Mouse (Mus musculus) limb, embryonic 11.5 days (tissue): ENCODE measurements around the gene St14. TPM values are rescaled to one million over a fixed set of nuclear protein-coding genes. Genes with fewer than 3 reads are reported as not detected.

ENCODE experiments used
- ATAC-seq: fragments of 200-750 bp; cut with Nextera tagmentation; 2 replicates; pipeline ENCODE4 v1.8.0; 2017; ENCODE audit warnings: low read depth; ENCODE audit not compliant: insufficient number of reproducible peaks, low FRiP score, low TSS enrichment
- DNase-seq: peaks from one replicate; pipeline ENCODE4 v3.0.0-alpha.2; 2015; ENCODE audit warnings: low spot score
- H3K27ac ChIP-seq: fragments of 300-500 bp; sonication (generic); replicated peaks from 2 replicates; pipeline ENCODE4 v1.5.1; 2014; ENCODE audit warnings: low read depth, mild to moderate bottlenecking, low read length
- H3K27me3 ChIP-seq: fragments of 300-500 bp; sonication (generic); 2 replicates; pipeline ENCODE4 v1.6.1; 2014; ENCODE audit warnings: mild to moderate bottlenecking, low read length, mixed read lengths; ENCODE audit not compliant: control insufficient read depth, insufficient read depth
- H3K36me3 ChIP-seq: fragments of 300-500 bp; sonication (generic); 2 replicates; pipeline ENCODE4 v1.6.1; 2014; ENCODE audit warnings: mild to moderate bottlenecking, low read length, moderate library complexity, mixed read lengths; ENCODE audit not compliant: control insufficient read depth, insufficient read depth
- H3K4me1 ChIP-seq: fragments of 300-500 bp; sonication (generic); 2 replicates; pipeline ENCODE4 v1.6.1; 2014; ENCODE audit warnings: low read length, mixed read lengths; ENCODE audit not compliant: control insufficient read depth, insufficient read depth
- H3K4me2 ChIP-seq: fragments of 300-500 bp; sonication (generic); 2 replicates; pipeline ENCODE4 v1.6.1; 2014; ENCODE audit warnings: low read depth, mild to moderate bottlenecking, moderate library complexity; ENCODE audit not compliant: severe bottlenecking
- H3K4me3 ChIP-seq: fragments of 300-500 bp; sonication (generic); 2 replicates; pipeline ENCODE4 v1.5.1; 2014; ENCODE audit warnings: low read depth, low read length
- H3K9ac ChIP-seq: fragments of 300-500 bp; sonication (generic); 2 replicates; pipeline ENCODE4 v1.6.1; 2014; ENCODE audit warnings: mild to moderate bottlenecking, low read length
- H3K9me3 ChIP-seq: fragments of 300-500 bp; sonication (generic); 2 replicates; pipeline ENCODE4 v1.6.1; 2016; ENCODE audit warnings: low read length; ENCODE audit not compliant: control insufficient read depth
- WGBS: fragments of 180-500 bp; shearing (Covaris S2); extraction: QIAGEN DNeasy Blood & Tissue Kit; methylation state at CpG from one replicate; pipeline ENCODE4 v1.1.7; 2014; 5-methylcytosine and 5-hydroxymethylcytosine counted together
- polyA plus RNA-seq: library from polyadenylated mRNA; unstranded; fragments of >200 nt; fragmentation: Nextera tagmentation; extraction: Ambion mirVana; gene quantifications from 2 replicates; pipeline ENCODE4 v1.2.1, GENCODE M21; 2014

St14 gene
- polyA plus RNA-seq, 1 experiment from 2014 or later, result 6.8 TPM

DNA sequence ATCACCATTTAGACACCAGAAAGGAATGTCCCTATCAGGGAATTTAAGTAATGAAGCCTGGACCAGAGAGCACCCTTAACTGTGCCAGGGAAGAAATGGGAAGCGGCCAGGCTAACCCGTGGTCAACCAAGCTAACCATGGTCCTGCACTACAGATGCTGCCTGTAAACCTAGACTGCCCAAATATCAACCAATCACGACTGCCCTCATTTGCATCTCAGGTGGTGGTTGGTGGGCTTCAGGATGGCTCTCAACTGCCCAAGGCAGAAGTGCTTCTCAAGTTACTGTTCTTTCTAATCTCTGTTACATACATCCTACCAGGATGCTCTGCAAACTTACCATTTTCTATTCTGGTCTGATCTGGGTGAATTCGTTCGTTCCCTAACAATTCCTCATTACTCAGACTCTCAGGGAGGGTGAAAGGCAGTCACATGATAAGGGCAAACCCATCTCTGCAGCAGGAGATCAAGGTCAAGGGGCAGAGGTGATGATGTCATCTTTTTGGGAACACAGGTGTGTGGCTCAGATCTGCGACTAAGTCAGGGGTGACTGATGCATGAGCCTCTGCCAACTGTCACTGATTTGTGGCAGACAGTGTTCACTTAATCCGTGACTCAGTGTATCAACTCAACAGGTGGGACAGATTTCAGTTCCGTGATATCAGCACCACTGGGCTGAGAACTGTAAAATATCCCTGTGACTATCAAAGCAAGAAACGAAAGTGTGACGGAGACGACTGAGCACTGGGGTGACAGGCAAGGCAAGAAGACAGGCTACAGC lies 12.9 kb downstream of the St14 start:
- H3K4me3 ChIP-seq, result no peak overlapping the region
- peak; percentile 75 for DNase-seq
- H3K9ac ChIP-seq, result no peak overlapping the region
- H3K36me3 ChIP-seq, result no peaks in the 10 kb centered on the region
- no peaks in the 10 kb centered on the region for H3K27me3 ChIP-seq
- no peaks in the 10 kb centered on the region for H3K9me3 ChIP-seq
- ATAC-seq, result peak; percentile 92
- H3K27ac ChIP-seq, result no peak overlapping the region; the same call in 1 of the 2 replicates
- 28% methylated on average over 11 of the region's 11 CpGs for WGBS
- H3K4me2 ChIP-seq, result no peak overlapping the region
- peaks cover 22% of the 10 kb centered on the region for H3K4me1 ChIP-seq

DNA sequence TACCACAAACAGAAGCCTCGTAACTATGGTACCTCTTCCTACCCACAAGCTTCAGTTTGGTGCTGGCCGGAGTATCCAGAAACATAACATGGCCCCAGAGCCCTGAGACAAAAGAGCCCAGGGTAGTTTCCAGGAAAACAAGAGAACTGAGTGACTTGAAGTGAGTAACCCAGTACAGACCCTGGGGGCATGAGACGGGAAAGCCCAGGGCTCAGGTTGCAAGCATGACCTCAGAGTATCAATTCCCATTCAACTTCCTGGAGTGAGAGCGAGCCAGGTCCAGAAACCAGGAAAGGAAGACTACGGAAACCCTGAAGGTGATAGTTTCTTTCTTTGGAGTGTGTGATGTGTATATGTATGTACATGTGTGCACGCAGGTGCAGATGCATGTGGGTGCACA lies 14.2 kb downstream of the St14 start:
- ATAC-seq (no peak), DNase-seq (no peak)
- Histone ChIP-seq H3K9ac (no peak overlapping the region), H3K4me3 (no peak overlapping the region), H3K4me1 (peaks cover 22% of the 10 kb centered on the region), H3K9me3 (no peaks in the 10 kb centered on the region), H3K27ac (no peak overlapping the region), H3K27me3 (no peaks in the 10 kb centered on the region), H3K36me3 (no peaks in the 10 kb centered on the region), H3K4me2 (no peak overlapping the region)
- 76% methylated on average over 6 of the region's 6 CpGs for WGBS

DNA sequence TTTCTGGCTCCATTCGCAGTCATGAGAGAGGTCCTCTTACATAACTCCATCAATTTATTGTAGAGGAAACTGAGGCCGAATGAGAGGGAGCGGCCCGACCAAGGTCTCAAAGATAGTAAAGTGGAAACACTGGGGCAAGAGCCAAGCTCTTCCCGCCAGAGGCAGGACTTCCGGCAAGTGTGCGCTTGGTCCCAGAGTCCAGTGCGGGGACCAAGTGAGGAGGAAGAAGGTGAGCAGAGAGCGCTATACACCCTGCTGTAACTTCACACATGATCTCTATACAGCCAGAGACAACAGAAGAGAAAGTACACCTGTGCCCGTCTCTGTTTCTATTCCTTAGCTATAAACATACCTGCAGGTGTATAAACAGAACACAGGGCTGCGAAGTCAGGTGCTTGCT lies 14.6 kb downstream of the St14 start:
- H3K9me3 ChIP-seq, result no peaks in the 10 kb centered on the region
- no peaks in the 10 kb centered on the region for H3K27me3 ChIP-seq
- 92% methylated on average over 11 of the region's 11 CpGs for WGBS
- H3K4me2 ChIP-seq, result no peak overlapping the region
- H3K27ac ChIP-seq, result no peak overlapping the region
- DNase-seq (no peak), ATAC-seq (no peak)
- H3K36me3 ChIP-seq, result no peaks in the 10 kb centered on the region
- no peak overlapping the region for H3K9ac ChIP-seq
- H3K4me3 ChIP-seq, result no peak overlapping the region
- peaks cover 22% of the 10 kb centered on the region for H3K4me1 ChIP-seq

DNA sequence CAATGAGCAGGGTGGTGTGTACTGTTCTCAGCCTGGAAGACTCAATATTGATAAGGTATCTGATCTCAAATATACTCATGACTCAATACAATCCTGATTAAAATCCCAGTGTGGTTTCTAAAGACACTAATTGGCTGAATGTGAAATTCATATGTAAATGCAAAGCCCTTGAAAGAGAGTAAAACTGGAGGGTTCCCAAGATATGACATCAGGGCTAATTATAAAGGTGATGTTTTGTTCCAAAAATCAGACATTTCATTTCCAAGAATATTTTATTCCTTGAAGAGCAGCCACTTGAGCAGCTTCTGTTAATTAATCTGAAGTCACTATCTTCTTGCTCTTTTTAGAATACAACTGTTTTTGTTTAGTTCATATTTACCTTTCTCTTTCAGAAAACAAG lies 16.1 kb downstream of the St14 start:
- Histone ChIP-seq H3K4me1 (peaks cover 14% of the 10 kb centered on the region), H3K9me3 (no peaks in the 10 kb centered on the region), H3K9ac (no peak overlapping the region), H3K4me3 (no peak overlapping the region), H3K27ac (no peak overlapping the region), H3K4me2 (no peak overlapping the region), H3K27me3 (no peaks in the 10 kb centered on the region), H3K36me3 (no peaks in the 10 kb centered on the region)
- no peak for DNase-seq
- no peak for ATAC-seq

DNA sequence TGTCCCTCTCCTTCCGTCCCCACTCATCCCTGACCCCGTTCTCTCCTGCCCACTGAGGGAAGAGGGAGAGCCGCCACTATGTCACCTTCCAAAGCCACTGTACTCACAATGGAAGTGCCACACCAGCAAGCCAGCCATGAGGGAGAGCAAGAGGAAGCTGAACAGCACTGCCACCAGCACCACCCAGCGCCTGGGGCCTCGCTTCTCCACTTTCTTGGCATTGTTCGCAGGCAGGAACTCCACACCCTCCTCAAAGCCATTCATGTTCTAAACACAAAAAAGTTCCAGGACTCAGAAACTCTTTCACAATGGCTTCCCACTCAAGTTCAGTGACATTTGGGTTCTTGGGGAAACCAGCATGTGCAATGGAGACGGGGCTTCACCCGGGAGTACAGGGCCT lies 23.2 kb downstream of the St14 start:
- no peak for DNase-seq
- Histone ChIP-seq H3K4me3 (no peak overlapping the region), H3K9me3 (no peaks in the 10 kb centered on the region), H3K4me1 (no peaks in the 10 kb centered on the region), H3K9ac (no peak overlapping the region), H3K27me3 (no peaks in the 10 kb centered on the region), H3K27ac (no peak overlapping the region), H3K36me3 (no peaks in the 10 kb centered on the region), H3K4me2 (no peak overlapping the region)
- WGBS, result 84% methylated on average over 8 of the region's 8 CpGs
- ATAC-seq, result no peak

DNA sequence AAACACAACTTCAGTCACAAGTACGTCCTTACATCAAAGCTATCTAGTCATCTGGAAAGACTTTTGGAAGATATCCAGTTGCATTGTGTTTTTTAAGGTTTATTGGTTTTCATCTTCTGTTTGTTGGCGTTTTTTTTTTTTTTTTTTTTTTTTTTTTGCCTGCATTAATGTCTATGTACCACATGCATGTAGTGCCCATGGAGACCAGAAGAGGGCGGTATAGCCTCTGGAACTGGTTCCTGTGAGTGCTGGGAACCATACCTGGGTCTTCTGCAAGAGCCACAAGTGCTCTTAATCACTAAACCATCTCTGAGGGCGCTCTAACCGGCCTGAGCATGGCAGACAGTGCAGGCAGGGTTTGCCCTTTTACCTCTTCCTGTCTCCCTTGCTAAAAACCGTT lies 33.5 kb downstream of the St14 start:
- H3K4me1 ChIP-seq, result no peaks in the 10 kb centered on the region
- H3K9ac ChIP-seq, result no peak overlapping the region
- H3K27me3 ChIP-seq, result no peaks in the 10 kb centered on the region
- no peaks in the 10 kb centered on the region for H3K36me3 ChIP-seq
- H3K4me3 ChIP-seq, result no peak overlapping the region
- no peaks in the 10 kb centered on the region for H3K9me3 ChIP-seq
- H3K27ac ChIP-seq, result no peak overlapping the region
- H3K4me2 ChIP-seq, result no peak overlapping the region
- ATAC-seq (no peak), DNase-seq (no peak)
- 76% methylated on average over 6 of the region's 6 CpGs for WGBS

DNA sequence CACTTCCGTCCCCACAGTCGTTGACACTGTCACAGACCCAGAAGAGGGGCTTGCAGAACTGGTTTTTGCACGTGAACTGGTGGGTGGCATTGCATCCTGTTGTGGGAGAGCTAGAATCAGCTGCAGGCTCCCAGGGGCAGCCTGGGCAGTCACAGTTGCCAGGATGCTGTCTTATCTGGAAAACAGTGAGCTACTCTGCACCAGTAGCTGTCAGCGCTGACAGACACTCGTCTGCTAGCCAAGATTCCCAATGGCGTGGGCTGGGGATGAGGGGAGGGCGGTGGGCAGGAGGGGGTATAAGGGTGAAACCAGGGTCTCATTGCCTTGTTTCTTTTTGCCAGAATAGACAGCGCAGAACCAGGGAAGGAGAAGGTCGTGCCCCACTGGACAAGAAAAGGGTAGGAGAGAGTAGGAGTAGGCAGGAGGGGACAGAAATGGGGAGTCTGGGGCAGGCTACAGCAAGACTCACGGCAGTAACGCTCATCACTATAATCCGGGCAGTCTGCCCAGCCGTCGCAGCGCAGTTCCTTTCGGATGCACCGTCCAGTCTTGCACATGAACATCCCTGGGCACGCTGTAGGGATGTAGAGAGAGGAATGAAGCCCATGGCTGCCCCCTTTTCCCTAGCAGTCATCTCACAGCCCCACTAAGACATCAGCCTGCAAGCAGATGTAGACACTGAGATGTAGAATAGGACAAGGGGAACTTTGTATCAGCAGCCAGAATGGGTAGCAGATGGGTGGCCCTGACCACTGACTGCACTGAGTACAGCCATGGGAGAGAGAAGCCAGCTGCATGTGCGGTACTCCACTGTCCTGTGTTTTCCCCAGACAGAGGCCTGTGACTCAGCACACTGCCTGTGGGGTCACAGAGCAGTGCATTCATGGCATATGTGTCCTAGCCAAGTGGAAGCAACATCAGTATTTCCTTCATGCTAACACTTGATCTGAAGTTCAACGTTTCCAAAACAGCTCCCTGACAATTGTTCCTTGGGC lies 34.3 kb downstream of the St14 start:
- DNase-seq (no peak), ATAC-seq (no peak)
- H3K4me1 ChIP-seq, result no peaks in the 10 kb centered on the region
- 86% methylated on average over 20 of the region's 20 CpGs for WGBS
- H3K9me3 ChIP-seq, result no peaks in the 10 kb centered on the region
- H3K4me3 ChIP-seq, result no peak overlapping the region
- H3K27ac ChIP-seq, result no peak overlapping the region
- H3K36me3 ChIP-seq, result no peaks in the 10 kb centered on the region
- no peak overlapping the region for H3K9ac ChIP-seq
- no peak overlapping the region for H3K4me2 ChIP-seq
- no peaks in the 10 kb centered on the region for H3K27me3 ChIP-seq

DNA sequence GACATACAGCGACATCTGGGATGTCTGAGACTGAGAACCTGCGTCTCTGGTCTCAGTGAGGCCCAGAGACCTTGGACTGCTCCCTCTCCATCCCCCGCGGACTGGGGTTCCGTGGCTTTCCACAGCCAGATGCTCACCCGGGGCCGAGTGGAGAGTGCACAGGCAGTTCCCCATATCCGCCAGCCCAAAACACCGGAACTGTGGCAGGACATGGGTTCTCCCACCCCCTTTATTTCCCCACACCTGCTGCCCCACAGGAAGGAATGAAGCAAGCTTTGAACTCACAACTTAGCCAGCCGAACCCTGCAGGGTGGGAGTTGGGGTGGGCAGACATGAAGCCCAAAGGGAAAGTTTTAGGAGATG lies 38.8 kb downstream of the St14 start:
- Histone ChIP-seq H3K27me3 (no peaks in the 10 kb centered on the region), H3K4me2 (no peak overlapping the region), H3K4me1 (no peaks in the 10 kb centered on the region), H3K27ac (no peak overlapping the region), H3K4me3 (no peak overlapping the region), H3K9ac (no peak overlapping the region), H3K36me3 (no peaks in the 10 kb centered on the region), H3K9me3 (no peaks in the 10 kb centered on the region)
- WGBS, result 90% methylated on average over 10 of the region's 10 CpGs
- DNase-seq (no peak), ATAC-seq (no peak)
